ENCODE assay signal across 18 mouse cellular contexts in genomic region chr5:91200448-91200847, GRCm38 (mm10).
A peak's percentile ranks its signal among the peaks of the same experiment; 100 is the strongest.
DNase-seq lines count a peak whose midpoint lies in the region; ATAC-seq and TF ChIP-seq lines count a peak whose summit lies in the region.
"Had no signal": no experiment of that assay in that cellular context is flagged by ENCODE, and none has a peak within 500 bp of the region (broad histone marks: within the 10 kb centered on the region; RNA-seq: fewer than 3 reads in every experiment).

No protein-coding gene starts in this region.

- no peaks in the 10 kb centered on the region for H3K27me3 ChIP-seq in heart, adult 2 months (ENCODE audit: control insufficient read depth, insufficient read depth, low read length)
- H3K27me3 ChIP-seq in heart, embryonic 11.5 days (ENCODE audit: control insufficient read depth, insufficient read depth, low read length), result no peaks in the 10 kb centered on the region
- H3K27me3 ChIP-seq in CH12.LX (replicated peaks), result no peaks in the 10 kb centered on the region
- H3K27me3 ChIP-seq in liver, embryonic 16.5 days (ENCODE audit: control insufficient read depth, insufficient read depth, low read depth, low read length), result no peaks in the 10 kb centered on the region
- H3K27me3 ChIP-seq: embryonic facial prominence, embryonic 15.5 days; hindbrain, embryonic 15.5 days had no signal

- no peak overlapping the region for H3K9ac ChIP-seq in heart, adult 2 months (ENCODE audit: low read depth, low read length)
- H3K9ac ChIP-seq in heart, embryonic 11.5 days (ENCODE audit: low read depth, low read length), result no peak overlapping the region
- no peak overlapping the region for H3K9ac ChIP-seq in CH12.LX (ENCODE audit: insufficient read depth, low read depth)
- no peak overlapping the region for H3K9ac ChIP-seq in liver, embryonic 16.5 days (ENCODE audit: low read depth, low read length)
- H3K9ac ChIP-seq: embryonic facial prominence, embryonic 15.5 days; hindbrain, embryonic 15.5 days had no signal

- H3K79me2 ChIP-seq in heart, adult 2 months (replicated peaks; ENCODE audit: control insufficient read depth, insufficient read depth, low read length), result no peaks in the 10 kb centered on the region
- no peaks in the 10 kb centered on the region for H3K79me2 ChIP-seq in CH12.LX (replicated peaks; ENCODE audit: control insufficient read depth, extremely low read depth, insufficient read depth, poor library complexity, severe bottlenecking)

- TF ChIP-seq EP300 in heart, adult 2 months (IDR thresholded peaks at IDR 0.05; ENCODE audit: insufficient read depth, low read depth, low read length), result peak; percentile 52; the same call in 1 of the 2 replicates
- TF ChIP-seq EP300 in CH12.LX (IDR thresholded peaks at IDR 0.05; ENCODE audit: low read length), result no peak

- no peaks in the 10 kb centered on the region for H3K36me3 ChIP-seq in heart, adult 2 months (ENCODE audit: control insufficient read depth, insufficient read depth, low read length)
- H3K36me3 ChIP-seq in heart, embryonic 11.5 days (ENCODE audit: control insufficient read depth, insufficient read depth, low read length), result no peaks in the 10 kb centered on the region
- H3K36me3 ChIP-seq in CH12.LX (replicated peaks in 1 of 2; ENCODE audit: control insufficient read depth in 1 of 2, insufficient read depth in 1 of 2, low read length in 1 of 2), result no peaks in the 10 kb centered on the region
- no peaks in the 10 kb centered on the region for H3K36me3 ChIP-seq in liver, embryonic 16.5 days (ENCODE audit: control insufficient read depth, insufficient read depth)
- H3K36me3 ChIP-seq: embryonic facial prominence, embryonic 15.5 days; hindbrain, embryonic 15.5 days had no signal

- peak in 1 of 2 experiments; percentile 53 for DNase-seq in heart, adult 2 months
- no peak for DNase-seq in CH12.LX (ENCODE audit: extremely low read depth)
- DNase-seq in heart, postnatal 10 days, result peak; percentile 70 to 74
- no peak for DNase-seq in cerebellum, adult 8-10 months
- no peak for DNase-seq in thymus, postnatal 4 days
- DNase-seq: adrenal gland, adult 8-10 months; B cell, adult 2 months; cerebellum, postnatal 36 days; gastrocnemius, postnatal 14 days; kidney, postnatal 10 days; right cerebral cortex, postnatal 25 days had no signal

- WGBS in heart, adult 2 months, result 13% methylated on average over 5 of the region's 5 CpGs
- WGBS in heart, embryonic 11.5 days (ENCODE audit: insufficient replicate concordance), result 14% methylated on average over 5 of the region's 5 CpGs
- 10% methylated on average over 5 of the region's 5 CpGs for WGBS in liver, embryonic 16.5 days (ENCODE audit: insufficient replicate concordance)

- no peak for TF ChIP-seq CTCF in heart, adult 2 months (IDR thresholded peaks at IDR 0.05)
- no peak for TF ChIP-seq CTCF in CH12.LX (conservative IDR thresholded peaks at IDR 0.05 in 1 of 2, IDR thresholded peaks at IDR 0.05 in 1 of 2; ENCODE audit: low read depth in 2 of 2, low read length in 2 of 2)

- intact Hi-C loops in heart, adult 2 months (cut with DNase I), result no loop called here
- intact Hi-C loops in heart, postnatal 10 days (cut with DNase I), result no loop called here

- no peak overlapping the region for H3K4me3 ChIP-seq in heart, adult 2 months
- H3K4me3 ChIP-seq in heart, embryonic 11.5 days (ENCODE audit: low read depth, low read length), result no peak overlapping the region
- no peak overlapping the region for H3K4me3 ChIP-seq in CH12.LX (replicated peaks in 1 of 3; ENCODE audit: low read depth in 2 of 3, low read length in 2 of 3, poor library complexity in 1 of 3)
- no peak overlapping the region for H3K4me3 ChIP-seq in liver, embryonic 16.5 days (ENCODE audit: low read depth, low read length)
- H3K4me3 ChIP-seq: embryonic facial prominence, embryonic 15.5 days; hindbrain, embryonic 15.5 days had no signal

- TF ChIP-seq POLR2A in heart, adult 2 months (IDR thresholded peaks at IDR 0.05; ENCODE audit: insufficient read depth, low read depth, low read length), result no peak
- no peak for TF ChIP-seq POLR2A in CH12.LX (IDR thresholded peaks at IDR 0.05; ENCODE audit: low read depth, low read length)

- peaks cover 2% of the 10 kb centered on the region; the same call in 1 of the 2 replicates for H3K4me1 ChIP-seq in heart, adult 2 months (ENCODE audit: control insufficient read depth, insufficient read depth, low read length)
- H3K4me1 ChIP-seq in heart, embryonic 11.5 days (ENCODE audit: control insufficient read depth, insufficient read depth, low read length), result no peaks in the 10 kb centered on the region
- no peaks in the 10 kb centered on the region; a peak in 1 of 4 replicates for H3K4me1 ChIP-seq in CH12.LX (ENCODE audit: control insufficient read depth in 1 of 2, insufficient read depth in 2 of 2)
- no peaks in the 10 kb centered on the region for H3K4me1 ChIP-seq in liver, embryonic 16.5 days (ENCODE audit: control insufficient read depth, low read depth, low read length)
- H3K4me1 ChIP-seq: embryonic facial prominence, embryonic 15.5 days; hindbrain, embryonic 15.5 days had no signal

- H3K9me3 ChIP-seq in heart, embryonic 11.5 days (replicated peaks; ENCODE audit: control insufficient read depth, low read length), result no peaks in the 10 kb centered on the region
- H3K9me3 ChIP-seq in CH12.LX (replicated peaks; ENCODE audit: low read length), result no peaks in the 10 kb centered on the region
- no peaks in the 10 kb centered on the region for H3K9me3 ChIP-seq in liver, embryonic 16.5 days (replicated peaks; ENCODE audit: control insufficient read depth, low read length)
- H3K9me3 ChIP-seq: embryonic facial prominence, embryonic 15.5 days; hindbrain, embryonic 15.5 days had no signal

- H3K27ac ChIP-seq in heart, adult 2 months, result peak overlapping the region; percentile 9; the same call in 1 of the 2 replicates
- H3K27ac ChIP-seq in heart, embryonic 11.5 days (ENCODE audit: low read depth, low read length), result no peak overlapping the region
- H3K27ac ChIP-seq in CH12.LX (ENCODE audit: insufficient read depth, low read depth), result no peak overlapping the region
- H3K27ac ChIP-seq in liver, embryonic 16.5 days (ENCODE audit: low read length), result no peak overlapping the region
- H3K27ac ChIP-seq: embryonic facial prominence, embryonic 15.5 days; hindbrain, embryonic 15.5 days had no signal

- in situ Hi-C loops in CH12.LX (cut with MboI; ENCODE audit: low pct_ligation_motif_present, low pct_unique_long_range_greater_than_20kb, low sequenced_read_pairs), result no loop called here

- ATAC-seq in heart, embryonic 11.5 days (replicated peaks; ENCODE audit: insufficient number of reproducible peaks, low FRiP score, low TSS enrichment), result no peak
- ATAC-seq in liver, embryonic 16.5 days (ENCODE audit: low read depth), result peak; percentile 37
- no peak for ATAC-seq in activated CD4-positive, CD25-positive, alpha-beta regulatory T cell, adult 4 months
- ATAC-seq: forebrain, embryonic 14.5 days; Patski had no signal

- dilution Hi-C loops in CH12.LX (cut with MboI; ENCODE audit: extremely low pct_ligation_motif_present, extremely low pct_unique_long_range_greater_than_20kb, low sequenced_read_pairs), result no loop called here

- no peak for TF ChIP-seq RAD21 in CH12.LX (IDR thresholded peaks at IDR 0.05; ENCODE audit: low read depth, low read length)

- H3K4me2 ChIP-seq in heart, embryonic 11.5 days, result no peak overlapping the region
- no peak overlapping the region for H3K4me2 ChIP-seq in CH12.LX (ENCODE audit: insufficient read depth, low read depth, poor library complexity, severe bottlenecking)
- H3K4me2 ChIP-seq in liver, embryonic 16.5 days (ENCODE audit: low read depth, low read length), result no peak overlapping the region
- H3K4me2 ChIP-seq: embryonic facial prominence, embryonic 15.5 days; hindbrain, embryonic 15.5 days had no signal

TF ChIP-seq in CH12.LX, 34 proteins besides CTCF, POLR2A, EP300 and RAD21:
- TF ChIP-seq MAX (IDR thresholded peaks at IDR 0.05; ENCODE audit: low read length) (no peak), BHLHE40 (IDR thresholded peaks at IDR 0.05; ENCODE audit: low read depth, low read length) (peak; percentile 38; the same call in 1 of the 2 replicates)

Comparison
In these comparisons a context has a peak if more than half of its experiments do, and no peak if none do; other contexts are left out.
1. DNase-seq: peak in heart, postnatal 10 days (2 of 2); none in CH12.LX (single experiment), cerebellum, adult 8-10 months (single experiment) and thymus, postnatal 4 days (single experiment).